Mouse (Mus musculus) small intestine, adult 2 months (tissue): ENCODE measurements at regions not wholly inside any gene's neighbourhood (a gene's known extent, or its start where the extent isn't known, plus 50 kb on each side); places are given as distances from the start of the nearest gene placed in this dataset.

Source experiments
- H3K27ac ChIP-seq: fragments of 200-500 bp; 2 replicates; pipeline ENCODE4 v1.5.1; 2012; ENCODE audit warnings: low read depth, low read length, control low read depth, inconsistent platforms; ENCODE audit not compliant: insufficient read depth
- H3K27me3 ChIP-seq: fragments of 200-500 bp; 2 replicates; pipeline ENCODE4 v1.6.1; 2012; ENCODE audit warnings: mild to moderate bottlenecking, moderate library complexity, low read length, inconsistent platforms; ENCODE audit not compliant: control insufficient read depth, insufficient read depth
- H3K36me3 ChIP-seq: fragments of 200-500 bp; 2 replicates; pipeline ENCODE4 v1.6.1; 2012; ENCODE audit warnings: mild to moderate bottlenecking, low read length, control low read depth, inconsistent platforms; ENCODE audit not compliant: control insufficient read depth, insufficient read depth
- H3K4me1 ChIP-seq: fragments of 200-500 bp; 2 replicates; pipeline ENCODE4 v1.6.1; 2012; ENCODE audit warnings: low read length, inconsistent platforms, mixed read lengths; ENCODE audit not compliant: control insufficient read depth, insufficient read depth, insufficient read length
- H3K4me3 ChIP-seq: fragments of 200-500 bp; 2 replicates; pipeline ENCODE4 v1.5.1; 2012; ENCODE audit warnings: low read depth, mild to moderate bottlenecking, control low read depth, inconsistent platforms, low read length, moderate library complexity
- CTCF ChIP-seq: fragments of 200-500 bp; IDR thresholded peaks from 2 replicates; pipeline ENCODE4 v1.5.1; 2012; ENCODE audit warnings: low read depth, mild to moderate bottlenecking, control low read depth, inconsistent platforms, low read length, moderate library complexity, mixed read lengths; ENCODE audit not compliant: insufficient replicate concordance, insufficient read length; ENCODE audit errors: extremely low read depth
- POLR2A ChIP-seq: fragments of 200-500 bp; IDR thresholded peaks from 2 replicates; pipeline ENCODE4 v1.6.1; 2012; ENCODE audit warnings: low read depth, mild to moderate bottlenecking, control low read depth, inconsistent platforms, low read length, moderate library complexity
- WGBS: fragments of 180-500 bp; shearing (Covaris S2); methylation state at CpG from one replicate; pipeline ENCODE4 v1.1.7; 2018; 5-methylcytosine and 5-hydroxymethylcytosine counted together

DNA sequence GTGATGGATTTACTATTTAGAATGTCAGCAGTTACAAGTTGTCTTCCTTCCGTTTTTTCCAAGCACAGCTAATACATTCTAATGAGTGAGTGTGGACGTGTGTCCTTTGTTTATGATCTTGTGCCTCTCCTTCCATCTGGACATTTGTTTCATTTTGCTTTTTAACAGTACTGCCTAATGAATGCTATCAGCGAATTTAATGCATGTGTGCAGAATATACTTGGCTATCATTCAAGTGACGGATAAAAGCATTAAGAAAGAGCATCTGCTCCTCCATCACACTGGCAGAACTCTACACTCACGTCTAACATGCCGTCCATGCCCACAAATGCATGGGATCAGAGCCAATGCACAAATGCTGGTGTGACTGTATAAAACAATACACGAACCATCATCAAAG is 156.0 kb downstream of the Cox18 start:
- H3K27me3 ChIP-seq = no peaks in the 10 kb centered on the region
- H3K36me3 ChIP-seq = no peaks in the 10 kb centered on the region
- 60% methylated on average over 7 of the region's 7 CpGs for WGBS
- H3K27ac ChIP-seq = no peak overlapping the region
- TF ChIP-seq CTCF (no peak), POLR2A (no peak)
- no peak overlapping the region for H3K4me3 ChIP-seq
- H3K4me1 ChIP-seq = no peaks in the 10 kb centered on the region

- H3K27me3 ChIP-seq = no peaks in the 10 kb centered on the region
- no peak overlapping the region for H3K27ac ChIP-seq
- no peak overlapping the region for H3K4me3 ChIP-seq
- WGBS = 26% methylated on average over 6 of the region's 6 CpGs
- no peak for TF ChIP-seq POLR2A
- no peak for TF ChIP-seq CTCF
- H3K36me3 ChIP-seq = no peaks in the 10 kb centered on the region
- no peaks in the 10 kb centered on the region for H3K4me1 ChIP-seq
Measured at GRCm38 (mm10) chr5:90065884-90066615, 157.8 kb downstream of the Cox18 start.

DNA sequence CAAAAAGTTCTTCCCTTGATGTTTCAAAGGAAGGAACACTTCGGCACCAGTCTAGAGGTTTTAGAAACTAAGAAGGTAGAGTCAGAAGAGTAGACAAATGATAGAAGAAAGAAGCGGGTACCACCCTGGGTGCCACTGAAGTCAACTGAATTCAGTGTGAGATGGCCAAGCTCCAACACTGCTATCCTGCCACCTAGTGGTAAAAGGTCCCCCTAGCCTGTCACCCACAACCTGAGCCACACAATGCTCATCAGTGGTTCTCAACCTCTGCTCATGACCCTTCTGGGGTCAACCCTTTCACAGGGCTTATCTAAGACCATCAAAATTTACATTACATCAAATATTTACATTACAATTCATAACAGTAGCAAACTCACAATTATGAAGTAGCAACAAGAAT is 168.1 kb downstream of the Cox18 start:
- no peaks in the 10 kb centered on the region for H3K4me1 ChIP-seq
- WGBS = 74% methylated on average over 2 of the region's 2 CpGs
- no peak overlapping the region for H3K27ac ChIP-seq
- TF ChIP-seq CTCF (peak; percentile 45; the same call in 1 of the 2 replicates), POLR2A (no peak)
- no peak overlapping the region for H3K4me3 ChIP-seq
- H3K27me3 ChIP-seq = no peaks in the 10 kb centered on the region
- H3K36me3 ChIP-seq = no peaks in the 10 kb centered on the region

- no peaks in the 10 kb centered on the region for H3K36me3 ChIP-seq
- no peaks in the 10 kb centered on the region for H3K4me1 ChIP-seq
- 70% methylated on average over 1 of the region's 1 CpGs for WGBS
- H3K27me3 ChIP-seq = no peaks in the 10 kb centered on the region
- TF ChIP-seq POLR2A = no peak
- no peak for TF ChIP-seq CTCF
- no peak overlapping the region for H3K27ac ChIP-seq
- no peak overlapping the region for H3K4me3 ChIP-seq
Measured at GRCm38 (mm10) chr5:90052516-90052915, 169.4 kb upstream of the Adamts3 start.

GRCm38 (mm10) chr5:90049856-90050255 is 166.7 kb upstream of the Adamts3 start:
- Histone ChIP-seq H3K4me3 (no peak overlapping the region), H3K27ac (no peak overlapping the region), H3K36me3 (no peaks in the 10 kb centered on the region), H3K4me1 (no peaks in the 10 kb centered on the region), H3K27me3 (no peaks in the 10 kb centered on the region)
- 35% methylated on average over 3 of the region's 3 CpGs for WGBS
- no peak for TF ChIP-seq CTCF

- H3K4me1 ChIP-seq = no peaks in the 10 kb centered on the region
- no peaks in the 10 kb centered on the region for H3K36me3 ChIP-seq
- 57% methylated on average over 4 of the region's 4 CpGs for WGBS
- TF ChIP-seq CTCF (no peak), POLR2A (no peak)
- no peak overlapping the region for H3K4me3 ChIP-seq
- H3K27ac ChIP-seq = no peak overlapping the region
- no peaks in the 10 kb centered on the region for H3K27me3 ChIP-seq
Measured at GRCm38 (mm10) chr5:90042781-90043180, 159.6 kb upstream of the Adamts3 start.

- Histone ChIP-seq H3K27me3 (no peaks in the 10 kb centered on the region), H3K4me3 (no peak overlapping the region), H3K36me3 (no peaks in the 10 kb centered on the region), H3K27ac (no peak overlapping the region), H3K4me1 (no peaks in the 10 kb centered on the region)
- TF ChIP-seq POLR2A (no peak), CTCF (no peak)
- WGBS = 61% methylated on average over 5 of the region's 5 CpGs
Measured at GRCm38 (mm10) chr5:90033103-90033502, 150.0 kb upstream of the Adamts3 start.

- TF ChIP-seq CTCF (no peak), POLR2A (no peak)
- H3K4me1 ChIP-seq = no peaks in the 10 kb centered on the region
- H3K4me3 ChIP-seq = no peak overlapping the region
- no peaks in the 10 kb centered on the region for H3K27me3 ChIP-seq
- no peaks in the 10 kb centered on the region for H3K36me3 ChIP-seq
- no peak overlapping the region for H3K27ac ChIP-seq
- 20% methylated on average over 2 of the region's 2 CpGs for WGBS
Measured at GRCm38 (mm10) chr5:90030737-90031136, 147.6 kb upstream of the Adamts3 start.
